Mouse (Mus musculus): Measurements from ENCODE around the gene Tbc1d10b.
A peak's percentile ranks its signal among the peaks of the same experiment; 100 is the strongest.
"Not testable (repeated sequence)": the region's sequence is repeated elsewhere in the genome, so short reads cannot be mapped to it uniquely, and the experiment has no call there.

Tbc1d10b gene

DNA sequence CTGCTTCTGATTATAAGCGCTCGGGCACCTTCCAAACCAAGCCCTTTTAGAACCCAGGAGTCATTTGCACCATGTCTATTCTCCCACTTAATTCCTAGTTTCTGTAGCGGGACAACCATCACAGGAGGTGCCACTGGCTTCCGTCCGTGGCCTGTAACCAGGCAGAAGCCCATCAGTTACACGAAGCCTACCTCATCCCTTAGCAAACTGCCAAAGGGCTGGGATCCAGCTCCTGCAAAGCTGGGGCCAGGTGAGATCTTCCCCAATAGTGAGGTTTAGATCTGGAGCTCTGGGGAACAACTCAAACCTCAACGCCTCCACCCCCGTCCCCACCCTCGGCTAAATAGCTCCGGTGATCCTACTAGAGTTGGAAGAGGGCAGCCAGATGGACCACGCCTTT lies 11.8 kb downstream of the Tbc1d10b start:
- no peak for DNase-seq (ENCODE audit: low spot score)

DNA sequence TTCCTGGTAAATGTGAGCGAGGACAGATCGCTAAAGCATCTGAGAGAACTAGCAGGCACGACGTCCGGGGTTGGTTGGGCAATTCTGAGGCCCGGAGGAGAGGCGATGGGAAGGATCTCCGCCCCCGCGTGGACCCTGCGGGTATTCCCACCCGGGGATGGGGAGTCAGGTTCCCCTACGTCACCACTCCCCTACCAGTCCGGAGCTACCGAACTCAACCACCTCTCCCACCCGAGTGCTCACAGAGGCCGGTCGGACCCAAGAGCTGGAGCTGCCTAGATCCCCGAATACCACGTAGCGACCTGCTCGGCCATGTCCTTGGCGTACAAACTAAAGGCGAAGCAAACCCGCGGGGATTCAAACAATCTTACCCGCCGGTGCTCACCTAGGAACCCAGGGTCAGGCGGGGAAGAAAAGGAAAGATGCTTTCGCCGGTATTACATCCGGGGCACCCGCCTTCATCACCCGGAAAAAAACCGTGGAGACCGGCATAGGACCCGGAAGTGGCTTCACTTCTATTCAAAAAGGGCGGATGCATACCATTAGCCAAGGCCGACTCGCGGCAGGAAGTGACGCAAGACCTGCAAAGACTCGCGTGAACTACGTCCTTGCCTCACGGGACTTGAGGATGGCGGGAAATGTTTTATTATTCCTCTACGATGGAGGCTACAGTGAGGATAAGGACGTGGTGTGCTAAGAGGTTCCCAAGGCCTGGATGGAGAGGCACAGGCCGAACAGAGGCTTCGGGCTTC lies 12.5 kb downstream of the Tbc1d10b start, which contains the start of gene Cd2bp2:
Gene Cd2bp2, minus strand, starts transcription at position 507 of the 752 bp plus-strand sequence.
- peak; percentile 88 for DNase-seq (ENCODE audit: low spot score)

DNA sequence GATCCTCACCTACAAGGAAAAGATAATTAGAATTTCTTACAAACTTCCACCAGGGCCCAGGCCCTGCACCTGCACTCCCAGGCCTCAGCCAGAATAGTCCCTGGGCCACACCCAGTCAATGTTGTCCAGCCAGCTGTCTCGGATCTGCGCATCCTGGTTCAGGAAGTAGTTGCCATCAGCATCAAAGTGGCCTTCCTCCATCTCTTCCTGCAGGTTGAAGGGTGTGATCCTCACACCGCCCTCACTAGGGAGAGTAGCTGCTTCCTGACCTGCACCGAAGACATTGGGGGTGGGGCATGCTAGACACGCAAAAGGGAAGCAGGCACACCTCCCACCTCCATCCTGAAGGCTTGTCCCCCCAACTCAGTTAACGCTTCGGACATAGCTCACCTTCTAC lies 13.6 kb downstream of the Tbc1d10b start:
- no peak for DNase-seq (ENCODE audit: low spot score)

GRCm38 (mm10) chr7:127194011-127194632 lies 14.1 kb downstream of the Tbc1d10b start:
- no peak for DNase-seq (ENCODE audit: low spot score)

DNA sequence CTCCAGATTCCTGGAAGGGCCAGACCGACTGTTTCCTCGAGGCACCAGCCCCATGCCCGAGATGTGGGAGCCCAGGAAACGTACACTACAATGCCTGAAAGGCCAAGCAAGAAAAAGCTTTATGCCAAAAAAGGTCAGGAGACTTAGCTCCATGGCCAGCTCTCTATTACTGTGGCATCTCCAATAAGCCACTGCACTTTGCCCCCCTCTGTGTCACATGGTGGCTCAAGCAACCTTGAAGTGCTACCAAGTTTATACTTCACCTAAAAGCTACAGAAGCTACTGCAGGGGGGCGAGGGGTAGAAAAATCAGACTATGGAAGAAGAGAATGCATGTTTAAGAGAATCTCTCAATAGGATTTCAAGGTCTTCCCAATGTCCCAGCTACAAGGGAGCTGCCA lies 15.3 kb downstream of the Tbc1d10b start:
- DNase-seq (ENCODE audit: low spot score), result no peak

- no peak for DNase-seq (ENCODE audit: low spot score)
These were observed 17.6 kb downstream of the Tbc1d10b start for GRCm38 (mm10) chr7:127190672-127191071.

DNA sequence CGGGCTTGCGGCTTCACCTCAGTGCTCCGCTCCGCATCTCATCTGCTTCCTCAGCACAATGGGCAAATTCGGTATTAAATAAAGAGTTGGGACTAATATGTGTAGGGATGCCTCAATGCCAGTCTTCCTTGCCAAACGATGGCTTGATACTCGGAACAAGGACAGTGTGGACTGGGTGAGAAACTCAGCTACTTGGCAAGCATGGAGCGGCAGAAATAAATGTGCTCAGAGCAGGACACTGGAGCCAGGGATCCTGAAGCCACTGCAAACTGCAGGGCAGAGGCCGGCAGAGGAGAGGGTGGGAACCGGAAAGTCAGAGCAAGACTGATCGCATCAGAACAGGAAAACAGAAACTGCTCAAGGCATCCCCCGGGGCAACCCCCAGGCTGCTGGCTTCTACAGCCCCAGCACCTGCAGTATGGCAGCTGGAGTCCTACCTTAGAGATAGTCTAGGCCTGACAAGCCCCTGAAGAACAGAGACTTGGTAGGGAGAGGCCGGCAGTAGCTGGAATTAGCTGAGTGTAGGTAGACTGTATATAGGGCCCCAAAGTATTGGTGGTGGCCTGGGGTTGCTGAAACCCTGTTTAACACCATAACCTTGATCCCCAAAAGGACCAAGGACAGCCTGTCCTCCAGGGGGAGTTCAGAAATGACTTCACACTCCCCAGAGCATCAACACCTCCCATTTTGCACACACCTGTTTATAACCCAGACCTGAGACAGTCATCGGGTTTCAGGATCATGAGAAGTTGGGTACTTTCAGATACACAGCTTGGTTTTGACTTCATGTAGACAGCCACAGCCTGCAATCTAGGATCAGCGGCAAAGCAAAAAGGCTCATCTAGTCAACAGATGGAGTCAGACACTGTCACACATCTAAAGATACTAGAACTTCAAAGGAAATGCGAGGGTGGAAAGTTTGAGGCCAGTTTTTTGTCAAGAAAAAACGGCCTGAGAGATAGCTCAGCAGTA lies 19.7 kb downstream of the Tbc1d10b start:
- no peak for DNase-seq (ENCODE audit: low spot score)

GRCm38 (mm10) chr7:127187351-127187750 lies 20.9 kb downstream of the Tbc1d10b start:
- DNase-seq (ENCODE audit: low spot score), result no peak

- DNase-seq (ENCODE audit: low spot score), result no peak
These were observed 22.7 kb downstream of the Tbc1d10b start for GRCm38 (mm10) chr7:127185601-127186000.

- no peak for DNase-seq (ENCODE audit: low spot score)
These were observed 23.5 kb downstream of the Tbc1d10b start for GRCm38 (mm10) chr7:127184720-127185119.

- DNase-seq (ENCODE audit: low spot score), result peak; percentile 40
These were observed 24.4 kb downstream of the Tbc1d10b start for GRCm38 (mm10) chr7:127183828-127184227.

DNA sequence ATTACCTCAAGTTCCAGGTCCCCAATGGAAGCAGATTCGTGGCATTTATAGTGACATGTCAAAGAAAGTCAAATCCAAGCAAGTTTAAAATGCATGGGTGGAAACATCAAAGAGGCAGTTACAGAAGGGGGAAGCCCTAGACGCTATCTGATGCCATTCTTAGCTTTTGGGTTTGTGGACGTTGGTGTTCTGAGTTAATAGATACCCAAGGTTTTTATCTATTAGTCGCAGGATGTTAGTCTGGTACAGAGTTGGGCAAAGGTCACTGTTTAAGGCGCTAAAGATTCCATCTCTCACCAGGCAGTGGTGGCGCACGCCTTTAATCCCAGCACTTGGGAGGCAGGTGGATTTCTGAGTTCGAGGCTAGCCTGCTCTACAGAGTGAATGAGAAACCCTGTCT lies 24.9 kb downstream of the Tbc1d10b start:
- no peak for DNase-seq (ENCODE audit: low spot score)

DNA sequence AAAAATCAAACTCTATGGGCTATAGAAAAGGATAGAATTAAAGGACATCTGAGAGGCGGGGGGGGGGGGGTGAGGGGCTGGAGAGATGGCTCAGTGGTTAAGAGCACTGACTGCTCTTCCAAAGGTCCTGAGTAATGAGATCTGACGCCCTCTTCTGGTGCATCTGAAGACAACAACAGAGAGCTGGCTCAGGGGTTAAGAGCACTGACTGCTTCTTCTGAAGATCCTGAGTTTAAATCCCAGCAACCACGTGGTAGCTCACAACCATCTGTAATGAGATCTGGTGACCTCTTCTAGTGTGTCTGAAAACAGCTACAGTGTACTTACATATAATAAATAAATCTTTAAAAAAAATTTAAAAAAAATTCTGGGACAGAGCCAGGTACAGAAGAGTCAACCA lies 26.5 kb downstream of the Tbc1d10b start:
- DNase-seq (ENCODE audit: low spot score), result not testable (repeated sequence)

DNA sequence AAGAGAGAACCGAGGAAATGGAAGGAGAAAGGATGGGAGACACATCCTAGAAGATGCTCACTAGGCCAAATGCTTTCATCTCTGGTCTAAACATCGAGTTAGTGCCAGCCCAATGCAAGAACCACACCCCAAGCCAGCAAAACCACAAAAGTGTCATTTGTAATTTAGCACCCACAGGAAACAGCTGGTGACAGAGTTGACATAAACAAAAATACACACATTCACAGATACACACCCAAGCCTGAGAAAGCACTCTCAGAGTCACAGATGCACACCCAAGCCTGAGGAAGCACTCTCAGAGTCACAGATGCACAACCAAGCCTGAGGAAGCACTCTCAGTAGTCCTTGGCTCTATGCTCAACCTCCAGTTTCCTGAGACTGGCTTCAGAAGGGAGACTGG lies 27.5 kb downstream of the Tbc1d10b start:
- no peak for DNase-seq (ENCODE audit: low spot score)

DNA sequence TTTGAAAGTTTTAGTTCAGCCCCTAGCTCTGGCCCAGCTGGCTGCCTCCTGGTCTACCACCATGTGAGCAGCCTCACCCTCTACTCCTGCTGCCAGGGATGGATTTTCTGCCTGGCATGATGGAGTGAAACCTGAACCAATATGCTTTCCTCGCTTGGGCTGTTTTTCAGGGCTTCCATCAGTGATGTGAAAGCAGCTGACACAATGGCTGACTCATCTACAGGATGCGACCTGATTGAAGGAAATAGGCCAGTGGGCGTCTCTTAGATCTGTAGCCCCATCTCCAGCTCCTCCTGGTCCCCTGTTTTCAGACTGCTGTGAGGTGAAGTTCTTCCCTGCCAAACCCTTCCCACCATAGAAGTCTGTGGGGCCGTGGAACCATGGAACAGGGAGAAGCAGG lies 31.3 kb downstream of the Tbc1d10b start:
- no peak for DNase-seq (ENCODE audit: low spot score)

DNA sequence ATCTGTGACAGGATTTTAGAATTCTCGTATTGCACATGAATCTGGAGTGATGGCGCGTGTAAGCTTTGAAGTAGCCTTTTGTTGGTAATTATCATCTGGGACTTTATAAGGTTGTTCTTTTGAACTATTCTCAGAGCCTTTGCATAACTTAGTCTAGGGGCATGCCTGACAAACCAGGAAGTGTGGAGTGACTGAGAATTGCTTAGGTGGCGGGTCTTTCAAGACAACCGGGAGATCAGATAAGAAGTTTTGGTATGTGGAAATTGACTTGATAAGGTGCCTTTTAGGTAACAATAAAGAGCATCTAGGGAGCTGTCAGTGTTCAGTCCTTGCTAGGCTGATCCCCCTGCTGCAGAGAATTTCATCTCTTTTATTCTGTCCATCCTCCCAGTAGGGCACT lies 41.8 kb downstream of the Tbc1d10b start:
- DNase-seq (ENCODE audit: low spot score), result no peak

DNA sequence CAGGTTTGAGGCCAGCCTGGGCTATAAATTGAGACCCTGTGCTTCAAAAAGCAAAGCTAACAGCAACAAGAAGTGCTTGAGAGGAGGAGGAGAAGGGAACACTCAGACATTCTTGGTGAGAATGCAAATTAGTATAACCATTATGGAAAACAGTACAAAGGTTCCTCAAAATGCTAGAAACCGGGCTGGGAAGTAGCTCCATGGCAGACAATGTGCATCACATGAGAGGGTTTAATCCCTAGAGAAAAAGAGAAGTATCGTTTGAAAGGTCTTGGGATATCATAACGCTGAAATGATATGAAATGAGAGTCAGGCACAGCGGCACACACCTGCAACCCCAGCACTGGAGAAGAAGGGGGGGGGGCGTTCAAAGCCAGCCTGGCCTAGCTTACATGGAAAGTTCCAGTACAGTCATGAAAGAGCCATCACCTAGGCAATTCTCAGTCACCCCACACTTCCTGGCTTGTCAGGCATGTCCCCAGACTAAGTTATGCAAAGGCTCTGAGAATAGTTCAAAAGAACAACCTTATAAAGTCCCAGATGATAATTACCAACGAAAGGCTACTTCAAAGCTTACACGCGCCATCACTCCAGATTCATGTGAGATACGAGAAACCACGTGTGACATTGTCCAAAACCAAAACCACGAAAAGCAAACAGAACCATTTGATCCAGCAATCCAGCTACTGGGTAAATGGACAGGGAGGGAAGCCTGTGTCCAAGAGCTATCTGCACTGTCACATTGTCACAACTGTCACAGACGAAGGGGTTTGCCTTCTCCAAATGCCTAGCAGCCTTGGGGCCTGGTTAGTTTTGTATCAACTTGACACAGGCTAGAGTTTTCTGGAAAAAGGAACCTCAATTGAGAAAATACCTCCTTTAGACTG lies 42.4 kb downstream of the Tbc1d10b start:
- no peak for DNase-seq (ENCODE audit: low spot score)

DNA sequence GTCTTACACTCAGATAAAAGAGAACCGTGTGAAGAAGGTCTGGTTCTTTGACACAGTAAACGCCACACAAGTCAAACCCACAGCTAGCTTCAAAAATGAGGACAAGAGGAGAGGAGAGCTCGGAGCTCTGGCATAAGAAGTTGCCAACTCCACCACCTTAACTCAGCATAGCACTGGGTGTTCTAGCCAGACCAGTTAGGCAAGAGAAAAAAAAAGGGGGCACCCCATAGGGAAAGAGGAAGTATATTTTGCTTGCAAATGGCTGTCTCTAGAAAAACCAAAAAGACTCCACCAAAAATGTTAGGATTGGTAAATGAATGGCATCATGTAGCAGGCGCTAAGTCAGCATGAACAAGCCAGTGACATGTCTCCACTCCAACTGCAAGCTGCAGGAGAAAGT lies 44.3 kb downstream of the Tbc1d10b start:
- DNase-seq (ENCODE audit: low spot score), result no peak

DNA sequence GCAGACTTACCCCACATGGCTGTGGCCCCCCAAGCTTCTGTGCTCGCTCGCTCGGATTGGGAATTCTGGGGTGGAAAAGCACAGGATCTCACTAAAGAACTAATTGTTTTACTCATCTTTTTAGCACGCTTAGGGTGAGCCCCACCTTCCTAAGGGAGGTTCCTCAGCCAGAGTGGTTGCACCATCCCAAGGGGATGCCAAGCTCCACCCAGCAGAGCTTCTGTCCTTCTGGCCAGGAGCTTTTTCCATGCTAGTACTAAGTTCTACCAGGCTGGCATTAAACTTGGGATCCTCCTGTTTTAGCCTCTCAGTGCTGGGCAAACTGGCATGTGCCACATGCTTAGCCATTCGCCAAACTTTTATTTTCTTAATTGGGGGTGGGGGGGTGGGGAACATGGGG lies 45.7 kb downstream of the Tbc1d10b start:
- no peak for DNase-seq (ENCODE audit: low spot score)

- no peak for DNase-seq (ENCODE audit: low spot score)
These were observed 50.7 kb downstream of the Tbc1d10b start for GRCm38 (mm10) chr7:127157548-127157947.

- no peak for DNase-seq (ENCODE audit: low spot score)
These were observed 54.8 kb downstream of the Tbc1d10b start for GRCm38 (mm10) chr7:127153477-127153876.

- DNase-seq (ENCODE audit: low spot score), result no peak
These were observed 55.8 kb downstream of the Tbc1d10b start for GRCm38 (mm10) chr7:127152464-127152863.
